Mouse (Mus musculus) liver, embryonic 15.5 days (tissue): ENCODE results near the gene BC016579. TPM values are rescaled to one million over a fixed set of nuclear protein-coding genes. Genes with fewer than 3 reads are reported as not detected.

Experiments used
- ATAC-seq: fragments of 200-750 bp; cut with Nextera tagmentation; 2 replicates; pipeline ENCODE4 v1.8.0; 2017; ENCODE audit warnings: moderate number of reproducible peaks, mild to moderate bottlenecking, moderate library complexity; ENCODE audit not compliant: insufficient read depth
- H3K27ac ChIP-seq: fragments of 300-500 bp; sonication (generic); replicated peaks from 2 replicates; pipeline ENCODE4 v1.5.1; 2015; ENCODE audit warnings: mild to moderate bottlenecking, inconsistent platforms
- H3K27me3 ChIP-seq: fragments of 300-500 bp; sonication (generic); 2 replicates; pipeline ENCODE4 v1.6.1; 2015; ENCODE audit warnings: mild to moderate bottlenecking, inconsistent platforms
- H3K36me3 ChIP-seq: fragments of 300-500 bp; sonication (generic); replicated peaks from 2 replicates; pipeline ENCODE4 v1.6.1; 2015; ENCODE audit warnings: moderate library complexity, mild to moderate bottlenecking, inconsistent platforms
- H3K4me1 ChIP-seq: fragments of 300-500 bp; sonication (generic); replicated peaks from 2 replicates; pipeline ENCODE4 v1.6.1; 2015; ENCODE audit warnings: inconsistent platforms
- H3K4me2 ChIP-seq: fragments of 300-500 bp; sonication (generic); 2 replicates; pipeline ENCODE4 v1.6.1; 2015; ENCODE audit warnings: moderate library complexity, mild to moderate bottlenecking, inconsistent platforms
- H3K4me3 ChIP-seq: fragments of 300-500 bp; sonication (generic); replicated peaks from 2 replicates; pipeline ENCODE4 v1.5.1; 2015; ENCODE audit warnings: mild to moderate bottlenecking, inconsistent platforms
- H3K9ac ChIP-seq: fragments of 300-500 bp; sonication (generic); 2 replicates; pipeline ENCODE4 v1.6.1; 2015; ENCODE audit warnings: moderate library complexity, mild to moderate bottlenecking, inconsistent platforms
- H3K9me3 ChIP-seq: fragments of 300-500 bp; sonication (generic); replicated peaks from 2 replicates; pipeline ENCODE4 v1.6.1; 2016; ENCODE audit warnings: inconsistent platforms
- WGBS: fragments of 180-500 bp; shearing (Covaris S2); methylation state at CpG from one replicate; pipeline ENCODE4 v1.1.7; 2015; ENCODE audit warnings: mixed read lengths; ENCODE audit not compliant: insufficient replicate concordance; 5-methylcytosine and 5-hydroxymethylcytosine counted together
- polyA plus RNA-seq: library from polyadenylated mRNA; unstranded; fragments of >200 nt; fragmentation: Nextera tagmentation; extraction: Ambion mirVana; gene quantifications from 2 replicates; pipeline ENCODE4 v1.2.1, GENCODE M21; 2015

Gene BC016579
- polyA plus RNA-seq, 1 experiment from 2014 or later = 0.14 TPM

DNA sequence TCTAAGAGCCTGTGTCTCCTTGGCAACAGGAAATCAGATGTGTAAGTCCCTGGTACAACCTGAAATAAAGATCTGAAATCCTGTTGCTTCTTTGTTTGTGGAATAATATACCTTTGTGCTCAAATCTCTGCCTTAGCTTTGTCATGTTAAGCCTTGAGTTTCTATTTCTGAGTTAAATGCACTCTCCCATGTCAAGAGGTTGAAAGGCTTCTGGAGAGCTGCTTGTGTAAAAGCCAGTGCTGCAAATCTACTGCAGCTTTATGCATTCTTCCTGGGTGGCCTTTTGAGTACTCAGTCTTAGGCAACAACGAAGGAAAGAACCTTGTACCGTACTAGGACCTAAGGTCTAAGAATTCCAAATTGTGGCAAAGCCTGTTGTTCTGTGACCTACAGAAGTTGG lies 40.6 kb downstream of the BC016579 start:
- no peaks in the 10 kb centered on the region for H3K36me3 ChIP-seq
- 62% methylated on average over 2 of the region's 2 CpGs for WGBS
- H3K4me1 ChIP-seq = peaks cover 3% of the 10 kb centered on the region; the same call in 1 of the 2 replicates
- H3K27ac ChIP-seq = no peak overlapping the region
- no peaks in the 10 kb centered on the region for H3K27me3 ChIP-seq
- H3K4me3 ChIP-seq = no peak overlapping the region
- no peak for ATAC-seq
- H3K4me2 ChIP-seq = no peak overlapping the region
- no peak overlapping the region for H3K9ac ChIP-seq
- no peaks in the 10 kb centered on the region for H3K9me3 ChIP-seq

GRCm38 (mm10) chr16:45610267-45610666 lies 43.6 kb downstream of the BC016579 start, which contains the start of gene Gcsam:
Gene Gcsam (plus strand): TSS chr16:45610380.
- 13% methylated on average over 4 of the region's 4 CpGs for WGBS
- Histone ChIP-seq H3K4me1 (peaks cover 3% of the 10 kb centered on the region; the same call in 1 of the 2 replicates), H3K4me2 (no peak within 1 kb of the TSS), H3K36me3 (no peaks in the 10 kb centered on the region), H3K4me3 (no peak within 1 kb of the TSS), H3K27ac (no peak within 1 kb of the TSS), H3K9ac (no peak within 1 kb of the TSS), H3K27me3 (no peaks in the 10 kb centered on the region), H3K9me3 (no peaks in the 10 kb centered on the region)
- ATAC-seq = no peak

- Histone ChIP-seq H3K9me3 (no peaks in the 10 kb centered on the region), H3K27me3 (no peaks in the 10 kb centered on the region), H3K27ac (no peak overlapping the region), H3K4me3 (no peak overlapping the region), H3K4me1 (peaks cover 3% of the 10 kb centered on the region; the same call in 1 of the 2 replicates), H3K9ac (no peak overlapping the region), H3K4me2 (no peak overlapping the region), H3K36me3 (no peaks in the 10 kb centered on the region)
- ATAC-seq = no peak
- 40% methylated on average over 3 of the region's 3 CpGs for WGBS
Observed at GRCm38 (mm10) chr16:45609300-45609699, 44.6 kb downstream of the BC016579 start.

- peak; percentile 92 for ATAC-seq
- WGBS = 29% methylated on average over 4 of the region's 4 CpGs
- Histone ChIP-seq H3K9me3 (no peaks in the 10 kb centered on the region), H3K4me2 (no peak overlapping the region), H3K9ac (no peak overlapping the region), H3K27me3 (no peaks in the 10 kb centered on the region), H3K4me3 (no peak overlapping the region), H3K27ac (no peak overlapping the region), H3K36me3 (no peaks in the 10 kb centered on the region), H3K4me1 (peaks cover 3% of the 10 kb centered on the region; the same call in 1 of the 2 replicates)
Observed at GRCm38 (mm10) chr16:45608481-45608954, 45.4 kb downstream of the BC016579 start.

GRCm38 (mm10) chr16:45595494-45595893 lies 58.4 kb downstream of the BC016579 start:
- Histone ChIP-seq H3K9ac (no peak overlapping the region), H3K4me1 (no peaks in the 10 kb centered on the region), H3K36me3 (no peaks in the 10 kb centered on the region), H3K4me3 (no peak overlapping the region), H3K4me2 (no peak overlapping the region), H3K27me3 (no peaks in the 10 kb centered on the region), H3K9me3 (no peaks in the 10 kb centered on the region), H3K27ac (no peak overlapping the region)
- ATAC-seq = no peak

GRCm38 (mm10) chr16:45593656-45594055 lies 60.2 kb downstream of the BC016579 start:
- Histone ChIP-seq H3K4me3 (no peak overlapping the region), H3K9ac (no peak overlapping the region), H3K4me2 (no peak overlapping the region), H3K36me3 (no peaks in the 10 kb centered on the region), H3K27ac (no peak overlapping the region), H3K4me1 (no peaks in the 10 kb centered on the region), H3K9me3 (no peaks in the 10 kb centered on the region), H3K27me3 (no peaks in the 10 kb centered on the region)
- no peak for ATAC-seq
- WGBS = 60% methylated on average over 1 of the region's 1 CpGs

DNA sequence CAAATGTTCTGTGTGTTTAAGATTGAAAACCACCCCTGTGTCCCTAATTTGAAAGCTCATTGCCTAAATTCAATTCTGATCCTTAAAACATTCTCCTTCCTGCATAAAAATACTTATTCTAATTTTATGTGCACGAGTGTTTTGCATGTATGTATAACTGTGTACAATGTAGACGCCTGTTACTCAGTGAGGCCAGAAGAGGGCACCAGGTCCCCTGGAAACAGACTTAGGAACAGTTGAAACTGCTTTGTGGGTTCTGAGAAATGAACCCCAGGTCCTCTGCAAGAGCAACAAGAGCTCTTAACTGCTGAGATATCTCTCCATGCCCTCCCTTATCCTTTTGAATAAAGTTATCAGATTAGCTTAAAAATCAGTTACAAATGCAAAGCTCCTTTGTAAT lies 71.4 kb downstream of the BC016579 start:
- no peak overlapping the region for H3K9ac ChIP-seq
- no peak for ATAC-seq
- H3K9me3 ChIP-seq = no peaks in the 10 kb centered on the region
- 0 out of 2 replicates have a peak, but pooled peaks cover 5% of the 10 kb centered on the region for H3K4me1 ChIP-seq
- no peak overlapping the region for H3K4me2 ChIP-seq
- no peak overlapping the region for H3K27ac ChIP-seq
- no peaks in the 10 kb centered on the region for H3K27me3 ChIP-seq
- no peak overlapping the region for H3K4me3 ChIP-seq
- H3K36me3 ChIP-seq = no peaks in the 10 kb centered on the region
- 7% methylated on average over 2 of the region's 2 CpGs for WGBS

GRCm38 (mm10) chr16:45579883-45580282 lies 74.0 kb downstream of the BC016579 start:
- Histone ChIP-seq H3K27me3 (no peaks in the 10 kb centered on the region), H3K27ac (no peak overlapping the region), H3K4me2 (no peak overlapping the region), H3K9me3 (no peaks in the 10 kb centered on the region), H3K36me3 (no peaks in the 10 kb centered on the region), H3K4me3 (no peak overlapping the region), H3K9ac (no peak overlapping the region), H3K4me1 (0 out of 2 replicates have a peak, but pooled peaks cover 5% of the 10 kb centered on the region)
- ATAC-seq = no peak
- 52% methylated on average over 12 of the region's 12 CpGs for WGBS

Other genes with a start within 250 kb of the BC016579 start
- gene Cd200, start 245.0 kb downstream of the BC016579 start, polyA plus RNA-seq = 0.52 and 0.84 TPM in 2 replicates
- gene Gm609, start 161.1 kb downstream of the BC016579 start, polyA plus RNA-seq = not detected in 2 replicates
- gene Gm17783, start 122.0 kb downstream of the BC016579 start, polyA plus RNA-seq = not detected in 2 replicates
- not detected in 2 replicates for gene Slc9c1, start 118.8 kb downstream of the BC016579 start, polyA plus RNA-seq
- gene Gcsam, start 43.7 kb downstream of the BC016579 start, polyA plus RNA-seq = 1.5 and 2.0 TPM in 2 replicates
- 0.12 and 0.14 TPM in 2 replicates for gene Tmprss7, start 39.6 kb upstream of the BC016579 start, polyA plus RNA-seq
- 0.38 and 0.48 TPM in 2 replicates for gene Tagln3, start 70.5 kb upstream of the BC016579 start, polyA plus RNA-seq
- 15.5 and 15.9 TPM in 2 replicates for gene Abhd10, start 88.9 kb upstream of the BC016579 start, polyA plus RNA-seq